Mouse (Mus musculus) kidney, embryonic 14.5 days (tissue): Measurements from ENCODE around the gene Unc119. TPM values are rescaled to one million over a fixed set of nuclear protein-coding genes. Genes with fewer than 3 reads are reported as not detected.
A peak's percentile ranks its signal among the peaks of the same experiment; 100 is the strongest.

ENCODE experiments used
- ATAC-seq: fragments of 200-750 bp; cut with Nextera tagmentation; 2 replicates; pipeline ENCODE4 v1.8.0; 2017; ENCODE audit warnings: moderate number of reproducible peaks, mild to moderate bottlenecking, moderate TSS enrichment, moderate library complexity; ENCODE audit not compliant: low FRiP score, low TSS enrichment
- H3K27ac ChIP-seq: fragments of 300-500 bp; sonication (generic); 2 replicates; pipeline ENCODE4 v1.5.1; 2014; ENCODE audit warnings: low read depth, mild to moderate bottlenecking, low read length, moderate library complexity, mixed read lengths
- H3K27me3 ChIP-seq: fragments of 300-500 bp; sonication (generic); 2 replicates; pipeline ENCODE4 v1.6.1; 2014; ENCODE audit warnings: mild to moderate bottlenecking, low read length; ENCODE audit not compliant: control insufficient read depth, insufficient read depth
- H3K36me3 ChIP-seq: fragments of 300-500 bp; sonication (generic); 2 replicates; pipeline ENCODE4 v1.6.1; 2014; ENCODE audit warnings: low read length, mixed read lengths; ENCODE audit not compliant: control insufficient read depth, insufficient read depth
- H3K4me1 ChIP-seq: fragments of 300-500 bp; sonication (generic); 2 replicates; pipeline ENCODE4 v1.6.1; 2014; ENCODE audit warnings: low read length, mixed read lengths; ENCODE audit not compliant: control insufficient read depth, insufficient read depth
- H3K4me2 ChIP-seq: fragments of 300-500 bp; sonication (generic); replicated peaks from 2 replicates; pipeline ENCODE4 v1.6.1; 2014; ENCODE audit warnings: low read depth, mild to moderate bottlenecking, low read length
- H3K4me3 ChIP-seq: fragments of 300-500 bp; sonication (generic); 2 replicates; pipeline ENCODE4 v1.5.1; 2014; ENCODE audit warnings: mild to moderate bottlenecking, low read length
- H3K9ac ChIP-seq: fragments of 300-500 bp; sonication (generic); 2 replicates; pipeline ENCODE4 v1.6.1; 2014; ENCODE audit warnings: low read depth, mild to moderate bottlenecking, low read length, moderate library complexity
- H3K9me3 ChIP-seq: fragments of 300-500 bp; sonication (generic); 2 replicates; pipeline ENCODE4 v1.6.1; 2016; ENCODE audit warnings: low read length; ENCODE audit not compliant: control insufficient read depth
- WGBS: fragments of 180-500 bp; shearing (Covaris S2); extraction: QIAGEN DNeasy Blood & Tissue Kit; methylation state at CpG from one replicate; pipeline ENCODE4 v1.1.7; 2014; 5-methylcytosine and 5-hydroxymethylcytosine counted together
- polyA plus RNA-seq: library from polyadenylated mRNA; unstranded; fragments of >200 nt; fragmentation: Nextera tagmentation; extraction: Ambion mirVana; gene quantifications from 2 replicates; pipeline ENCODE4 v1.2.1, GENCODE M21; 2014

The Unc119 gene
- polyA plus RNA-seq, 1 experiment from 2014 or later = 49.6 TPM

- H3K27me3 ChIP-seq = no peaks in the 10 kb centered on the region
- H3K4me3 ChIP-seq = no peak overlapping the region; the same call in 1 of the 2 replicates
- no peaks in the 10 kb centered on the region for H3K9me3 ChIP-seq
- WGBS = 11% methylated on average over 18 of the region's 18 CpGs
- no peaks in the 10 kb centered on the region for H3K36me3 ChIP-seq
- peak overlapping the region; percentile 30; the same call in 1 of the 2 replicates for H3K4me2 ChIP-seq
- ATAC-seq = peak; percentile 47; the same call in 1 of the 2 replicates
- H3K4me1 ChIP-seq = peaks cover 14% of the 10 kb centered on the region; the same call in 1 of the 2 replicates
- H3K27ac ChIP-seq = peak overlapping the region; percentile 30; the same call in 1 of the 2 replicates
- no peak overlapping the region for H3K9ac ChIP-seq
These were observed 54.1 kb downstream of the Unc119 start for GRCm38 (mm10) chr11:78397397-78397796.

GRCm38 (mm10) chr11:78398212-78398611, 54.9 kb downstream of the Unc119 start:
- no peak overlapping the region for H3K4me3 ChIP-seq
- no peak overlapping the region for H3K27ac ChIP-seq
- no peak for ATAC-seq
- H3K4me1 ChIP-seq = peaks cover 14% of the 10 kb centered on the region; the same call in 1 of the 2 replicates
- WGBS = 50% methylated on average over 6 of the region's 6 CpGs
- no peaks in the 10 kb centered on the region for H3K27me3 ChIP-seq
- H3K4me2 ChIP-seq = no peak overlapping the region
- H3K9ac ChIP-seq = no peak overlapping the region
- no peaks in the 10 kb centered on the region for H3K9me3 ChIP-seq
- H3K36me3 ChIP-seq = no peaks in the 10 kb centered on the region

Other genes with a start within 250 kb of the Unc119 start
- 15.3 and 16.9 TPM in 2 replicates for gene Fam222b, start 248.8 kb upstream of the Unc119 start, polyA plus RNA-seq
- gene Traf4, start 177.9 kb upstream of the Unc119 start, polyA plus RNA-seq = 68.2 and 111 TPM in 2 replicates
- gene Nek8, start 166.8 kb upstream of the Unc119 start, polyA plus RNA-seq = 15.8 and 20.6 TPM in 2 replicates
- 23.1 and 28.1 TPM in 2 replicates for gene Tlcd1, start 166.8 kb upstream of the Unc119 start, polyA plus RNA-seq
- 1,650 and 2,291 TPM in 2 replicates for gene Rpl23a, start 159.9 kb upstream of the Unc119 start, polyA plus RNA-seq
- gene Rab34, start 155.1 kb upstream of the Unc119 start, polyA plus RNA-seq = 128 and 156 TPM in 2 replicates
- 3.4 and 4.1 TPM in 2 replicates for gene Proca1, start 150.1 kb upstream of the Unc119 start, polyA plus RNA-seq
- 81.3 and 95.2 TPM in 2 replicates for gene Sdf2, start 97.7 kb upstream of the Unc119 start, polyA plus RNA-seq
- gene Supt6, start 97.5 kb upstream of the Unc119 start, polyA plus RNA-seq = 13.5 and 26.0 TPM in 2 replicates
- 75.1 and 109 TPM in 2 replicates for gene 2610507B11Rik, start 81.7 kb upstream of the Unc119 start, polyA plus RNA-seq
- 0.10 and 0.47 TPM in 2 replicates for gene BC030499, start 52.6 kb upstream of the Unc119 start, polyA plus RNA-seq
- 35.7 and 50.9 TPM in 2 replicates for gene Spag5, start 42.0 kb upstream of the Unc119 start, polyA plus RNA-seq
- gene Aldoc, start 20.5 kb upstream of the Unc119 start, polyA plus RNA-seq = 2.3 and 4.3 TPM in 2 replicates
- 48.9 and 76.0 TPM in 2 replicates for gene Pigs, start 15.1 kb upstream of the Unc119 start, polyA plus RNA-seq
- 0.11 TPM in 1 of 2 replicates, not detected in the other for gene Foxn1, start 43.1 kb downstream of the Unc119 start, polyA plus RNA-seq
- 0.07 and 0.45 TPM in 2 replicates for gene Slc13a2, start 78.7 kb downstream of the Unc119 start, polyA plus RNA-seq
- 13.1 and 18.5 TPM in 2 replicates for gene Slc46a1, start 122.2 kb downstream of the Unc119 start, polyA plus RNA-seq
- gene Sarm1, start 154.3 kb downstream of the Unc119 start, polyA plus RNA-seq = 1.4 and 1.7 TPM in 2 replicates
- gene Vtn, start 155.6 kb downstream of the Unc119 start, polyA plus RNA-seq = 0.73 and 0.84 TPM in 2 replicates
- not detected in 2 replicates for gene Sebox, start 160.0 kb downstream of the Unc119 start, polyA plus RNA-seq
- gene Tmem199, start 168.7 kb downstream of the Unc119 start, polyA plus RNA-seq = 61.2 and 63.6 TPM in 2 replicates
- 122 and 161 TPM in 2 replicates for gene Poldip2, start 168.7 kb downstream of the Unc119 start, polyA plus RNA-seq
- 77.1 and 88.9 TPM in 2 replicates for gene Tnfaip1, start 192.8 kb downstream of the Unc119 start, polyA plus RNA-seq
- gene Ift20, start 192.9 kb downstream of the Unc119 start, polyA plus RNA-seq = 125 and 126 TPM in 2 replicates
- gene Tmem97, start 207.3 kb downstream of the Unc119 start, polyA plus RNA-seq = 91.1 and 103 TPM in 2 replicates